Mouse (Mus musculus) ES-E14 (cell line): ENCODE data around the gene Magi1. TPM values are rescaled to one million over a fixed set of nuclear protein-coding genes. Genes with fewer than 3 reads are reported as not detected.

Experiments used
- DNase-seq: peaks from one replicate; pipeline ENCODE4 v3.0.0-alpha.2; 2013; ENCODE audit warnings: low read depth, low spot score
- H3K27ac ChIP-seq: 2 replicates; pipeline ENCODE4 v1.5.1; 2012; ENCODE audit warnings: low read depth, mild to moderate bottlenecking, low read length, moderate library complexity, mixed read lengths; ENCODE audit not compliant: poor library complexity, insufficient read depth, severe bottlenecking
- H3K36me3 ChIP-seq: 2 replicates; pipeline ENCODE4 v1.6.1; 2012; ENCODE audit warnings: mild to moderate bottlenecking, low read length, moderate library complexity, mixed read lengths; ENCODE audit not compliant: control insufficient read depth, poor library complexity, insufficient read depth, severe bottlenecking
- H3K4me1 ChIP-seq, 2 experiments: fragments of 150-350 bp in 1 of 2; sonication (generic) in 1 of 2; 2 replicates each; pipeline ENCODE4 v1.6.1; 2012; ENCODE audit warnings: low read length in 2 of 2, mild to moderate bottlenecking in 1 of 2, mixed read lengths in 1 of 2; ENCODE audit not compliant: control insufficient read depth in 2 of 2, insufficient read depth in 2 of 2, poor library complexity in 1 of 2
- H3K4me3 ChIP-seq, 2 experiments: fragments of 150-350 bp in 1 of 2; sonication (generic) in 1 of 2; 2 replicates each; pipeline ENCODE4 v1.5.1; 2012; ENCODE audit warnings: low read length in 2 of 2, low read depth in 1 of 2, mild to moderate bottlenecking in 1 of 2, mixed read lengths in 1 of 2; ENCODE audit not compliant: insufficient read depth in 1 of 2, poor library complexity in 1 of 2, severe bottlenecking in 1 of 2
- H3K9ac ChIP-seq: 2 replicates; pipeline ENCODE4 v1.6.1; 2012; ENCODE audit warnings: low read depth, mild to moderate bottlenecking, low read length, mixed read lengths; ENCODE audit not compliant: poor library complexity, insufficient read depth, severe bottlenecking
- H3K9me3 ChIP-seq: fragments of 150-350 bp; sonication (generic); 2 replicates; pipeline ENCODE4 v1.6.1; 2012; ENCODE audit warnings: low read depth, mild to moderate bottlenecking, low read length; ENCODE audit not compliant: control insufficient read depth, insufficient read depth
- CHD2 ChIP-seq: IDR thresholded peaks from 2 replicates; pipeline ENCODE4 v1.6.1; 2014; ENCODE audit warnings: mild to moderate bottlenecking, low read depth, low read length, inconsistent platforms
- HCFC1 ChIP-seq: IDR thresholded peaks from 2 replicates; pipeline ENCODE4 v1.6.1; 2012; ENCODE audit warnings: low read length, inconsistent platforms, borderline replicate concordance; ENCODE audit not compliant: insufficient read depth
- MAFK ChIP-seq: IDR thresholded peaks from 2 replicates; pipeline ENCODE4 v1.6.1; 2014; ENCODE audit warnings: mild to moderate bottlenecking, low read depth, low read length, inconsistent platforms; ENCODE audit not compliant: insufficient read depth
- ZC3H11A ChIP-seq: IDR thresholded peaks from 2 replicates; pipeline ENCODE4 v1.6.1; 2012; ENCODE audit warnings: low read depth, mild to moderate bottlenecking, inconsistent platforms, low read length, borderline replicate concordance
- ZNF384 ChIP-seq: IDR thresholded peaks from 2 replicates; pipeline ENCODE4 v1.6.1; 2012; ENCODE audit warnings: low read depth, low read length, inconsistent platforms
- in situ Hi-C, 2 experiments: fragments of 600-800 bp; cut with MboI; formaldehyde crosslinking; loops; one replicate each; pipeline ENCODE4 v1.15.1; 2025; ENCODE audit warnings: low sequenced_read_pairs in 2 of 2, inconsistent platforms in 1 of 2; ENCODE audit not compliant: unreplicated experiment in 2 of 2
- total RNA-seq: library from RNA; depleted of rRNA; stranded (reverse); fragments of 300-350 nt; gene quantifications from 2 replicates; pipeline ENCODE4 v1.2.3, GENCODE M21; 2012

Gene Magi1
- total RNA-seq, 1 experiment = 14.6 TPM

DNA sequence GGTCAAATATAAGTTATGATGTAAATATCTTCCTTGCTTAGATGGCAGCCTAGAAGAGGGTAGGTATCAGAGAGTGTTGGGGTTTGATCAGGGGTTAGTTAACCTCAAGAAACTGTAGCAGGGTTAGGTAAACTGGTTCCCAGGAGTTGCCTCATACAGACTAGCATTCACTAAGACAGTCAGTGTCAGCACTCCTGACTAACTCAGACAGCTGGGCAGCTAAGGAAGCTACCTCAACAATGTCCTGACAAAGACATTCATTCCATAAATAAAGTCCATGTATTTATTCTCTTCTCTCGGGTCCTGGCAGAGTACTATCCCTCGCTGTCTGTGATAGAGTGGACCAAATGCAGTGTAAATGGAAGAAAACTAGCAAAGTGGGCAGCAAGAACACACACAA, 45.1 kb downstream of the Magi1 start:
- Histone ChIP-seq H3K4me3 (no peak overlapping the region), H3K27ac (no peak overlapping the region), H3K36me3 (no peaks in the 10 kb centered on the region), H3K9me3 (no peaks in the 10 kb centered on the region), H3K4me1 (no peaks in the 10 kb centered on the region), H3K9ac (no peak overlapping the region)
- in situ Hi-C loops = no loop called here
- no peak for DNase-seq
- TF ChIP-seq MAFK = no peak
- no peak for TF ChIP-seq CHD2

DNA sequence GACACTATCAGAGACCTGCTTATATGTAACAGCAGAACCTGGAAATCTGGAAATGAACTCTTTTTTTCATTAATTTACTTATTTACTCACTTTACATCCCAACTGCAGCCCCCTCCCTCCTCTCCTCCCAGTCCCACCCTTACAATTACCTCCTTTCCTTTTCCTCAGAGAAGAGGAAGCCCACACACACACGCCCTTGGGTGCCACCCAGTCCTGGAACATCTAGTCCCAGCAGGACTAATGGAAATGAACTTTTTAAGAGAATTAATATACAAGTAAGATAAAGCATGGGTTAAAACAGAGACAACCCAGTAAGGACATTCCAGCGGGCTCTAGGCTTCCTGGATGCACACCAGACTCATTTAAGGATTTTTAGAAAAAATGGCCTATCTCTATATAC, 46.8 kb downstream of the Magi1 start:
- TF ChIP-seq ZC3H11A = no peak
- no peak for TF ChIP-seq HCFC1
- in situ Hi-C loops = no loop called here
- Histone ChIP-seq H3K27ac (no peak overlapping the region), H3K4me3 (no peak overlapping the region), H3K9me3 (no peaks in the 10 kb centered on the region), H3K9ac (no peak overlapping the region), H3K4me1 (no peaks in the 10 kb centered on the region), H3K36me3 (no peaks in the 10 kb centered on the region)
- DNase-seq = no peak

DNA sequence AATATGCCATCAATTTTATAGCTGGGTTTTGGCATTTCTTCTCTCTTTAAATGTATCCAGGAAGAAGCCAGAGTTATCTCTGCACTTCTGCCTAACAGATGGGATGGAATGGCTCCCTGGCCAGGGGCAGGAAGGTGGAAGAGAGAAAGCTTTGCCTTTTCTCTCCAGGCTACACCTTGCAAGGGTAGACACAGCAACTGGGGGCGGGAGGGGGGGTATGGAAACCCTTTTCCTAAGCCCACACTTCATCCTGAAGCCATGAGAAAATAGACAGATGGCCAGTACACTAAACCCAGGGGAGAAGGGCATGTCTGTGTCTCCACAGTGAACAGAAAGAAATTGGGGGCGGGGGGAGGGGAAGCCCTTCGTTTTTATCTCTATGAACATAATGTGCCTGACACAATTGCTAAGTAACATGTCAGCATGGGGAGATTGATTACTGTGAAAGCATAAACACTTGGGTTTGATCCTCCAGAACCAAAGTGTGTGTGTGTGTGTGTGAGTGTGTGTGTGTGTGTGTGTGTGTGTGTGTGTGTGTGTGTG, 51.4 kb downstream of the Magi1 start:
- no peaks in the 10 kb centered on the region for H3K9me3 ChIP-seq
- no peak overlapping the region for H3K9ac ChIP-seq
- H3K36me3 ChIP-seq = no peaks in the 10 kb centered on the region
- no peak overlapping the region for H3K4me3 ChIP-seq
- no peak for DNase-seq
- H3K4me1 ChIP-seq = 0 out of 4 replicates have a peak, but pooled peaks cover 0 to 1% of the 10 kb centered on the region in 2 experiments
- H3K27ac ChIP-seq = no peak overlapping the region
- in situ Hi-C loops = no loop called here
- no peak for TF ChIP-seq HCFC1
- TF ChIP-seq ZC3H11A = no peak
- TF ChIP-seq ZNF384 = no peak
- TF ChIP-seq MAFK = no peak
- TF ChIP-seq CHD2 = no peak

DNA sequence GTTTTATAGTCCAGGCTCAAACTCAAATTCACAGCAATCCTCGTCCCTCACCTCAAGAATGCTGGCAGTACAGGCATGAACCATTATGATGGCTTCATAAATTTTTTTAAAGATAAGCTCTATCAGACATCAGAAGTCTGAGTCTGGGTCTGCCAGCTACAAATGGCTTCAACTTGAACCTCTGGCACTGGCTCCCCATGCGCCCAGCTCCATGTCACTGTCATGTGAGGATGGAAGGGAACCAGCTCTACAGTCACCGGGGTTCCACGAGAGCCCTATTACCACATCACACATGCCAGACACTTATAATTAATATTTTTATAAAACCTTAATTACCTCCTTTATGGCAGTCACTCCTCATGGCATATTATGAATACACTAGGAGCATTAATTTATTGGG, 51.9 kb downstream of the Magi1 start:
- Histone ChIP-seq H3K4me3 (no peak overlapping the region), H3K4me1 (0 out of 4 replicates have a peak, but pooled peaks cover 0 to 1% of the 10 kb centered on the region in 2 experiments), H3K36me3 (no peaks in the 10 kb centered on the region), H3K9ac (no peak overlapping the region), H3K27ac (no peak overlapping the region), H3K9me3 (no peaks in the 10 kb centered on the region)
- TF ChIP-seq CHD2 (no peak), MAFK (no peak), HCFC1 (no peak), ZNF384 (no peak), ZC3H11A (no peak)
- in situ Hi-C loops = no loop called here
- DNase-seq = no peak

DNA sequence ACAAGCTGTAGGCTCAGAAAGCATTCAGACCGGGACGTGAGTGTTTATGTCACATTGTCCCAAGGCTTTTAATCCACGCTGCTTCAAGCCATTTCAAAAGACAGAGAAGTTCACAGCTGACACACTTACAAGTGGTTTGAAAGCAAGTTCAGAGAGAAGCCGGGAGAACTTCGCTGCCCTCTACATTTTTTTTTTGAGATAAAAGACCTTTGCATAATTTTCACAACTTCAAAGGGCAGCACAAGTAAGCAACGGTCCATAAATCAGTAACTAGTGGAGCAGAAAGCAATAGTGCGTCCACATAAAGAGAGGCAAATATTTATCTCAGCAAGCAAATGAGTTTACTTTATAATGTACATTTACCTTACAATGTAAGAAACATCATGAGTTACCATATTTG, 52.4 kb downstream of the Magi1 start:
- no peak for DNase-seq
- H3K9me3 ChIP-seq = no peaks in the 10 kb centered on the region
- no peak overlapping the region for H3K9ac ChIP-seq
- H3K36me3 ChIP-seq = no peaks in the 10 kb centered on the region
- in situ Hi-C loops = no loop called here
- no peak for TF ChIP-seq CHD2
- no peak for TF ChIP-seq HCFC1
- TF ChIP-seq ZC3H11A = no peak
- no peak for TF ChIP-seq MAFK
- no peak for TF ChIP-seq ZNF384
- no peak overlapping the region for H3K27ac ChIP-seq
- H3K4me3 ChIP-seq = no peak overlapping the region
- 0 out of 4 replicates have a peak, but pooled peaks cover 0 to 1% of the 10 kb centered on the region in 2 experiments for H3K4me1 ChIP-seq
